Mouse (Mus musculus) megakaryocyte progenitor cell, adult 5-6 weeks (primary cell): ENCODE measurements around the gene Iah1. TPM values are rescaled to one million over a fixed set of nuclear protein-coding genes. Genes with fewer than 3 reads are reported as not detected.

Experiments used
- ATAC-seq: replicated peaks from 2 replicates; pipeline ENCODE4 v1.8.0; 2016; ENCODE audit warnings: mild to moderate bottlenecking, moderate TSS enrichment, inconsistent platforms; ENCODE audit not compliant: poor library complexity
- total RNA-seq, 2 experiments: library from RNA; stranded (forward) in 1 of 2; stranded (reverse) in 1 of 2; fragments of 157-497, 149-512 nt in 1 of 2; fragments of 200-1000 nt in 1 of 2; gene quantifications; 2 replicates each; pipeline versions ENCODE4 v1.2.3 to v1.2.4; 2015 to 2017

Iah1 gene
- total RNA-seq, 2 experiments from 2014 or later: 36.3 to 37.2 TPM

- ATAC-seq: 0 out of 2 replicates have a peak, but pooled peaks have one; percentile 10
Measured at GRCm38 (mm10) chr12:21364624-21365435, 48.6 kb downstream of the Iah1 start.

GRCm38 (mm10) chr12:21368376-21369086 lies 52.3 kb downstream of the Iah1 start:
- ATAC-seq: no peak

GRCm38 (mm10) chr12:21369087-21369410 lies 52.9 kb downstream of the Iah1 start:
- peak; percentile 38 for ATAC-seq

DNA sequence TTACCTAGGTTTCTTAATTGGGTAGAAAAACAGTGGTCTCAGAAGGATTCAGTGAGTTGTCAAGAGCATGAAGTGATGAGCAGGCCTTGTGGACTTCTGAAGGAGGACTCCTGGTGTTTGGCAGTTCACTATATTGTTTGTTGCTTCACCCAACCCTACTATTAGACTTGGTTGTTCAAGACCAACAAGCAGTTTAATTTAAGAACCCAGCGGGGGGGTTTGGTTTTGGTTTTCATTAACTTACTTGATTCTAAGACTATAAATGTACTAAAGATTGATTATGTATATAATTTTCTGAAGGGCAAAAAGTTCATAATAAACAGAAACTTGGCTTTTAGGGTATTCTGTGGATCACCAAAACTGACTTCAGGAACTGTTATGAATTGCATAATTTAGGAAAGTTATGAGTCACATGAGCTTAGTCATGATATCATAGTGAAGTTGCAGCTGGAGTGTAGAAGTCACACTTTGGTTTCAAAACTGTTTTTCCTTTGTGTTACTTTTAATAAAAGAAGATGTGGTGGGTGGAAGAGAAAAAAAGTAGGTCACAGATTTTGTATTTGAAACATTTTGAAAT lies 53.9 kb downstream of the Iah1 start:
- no peak for ATAC-seq

DNA sequence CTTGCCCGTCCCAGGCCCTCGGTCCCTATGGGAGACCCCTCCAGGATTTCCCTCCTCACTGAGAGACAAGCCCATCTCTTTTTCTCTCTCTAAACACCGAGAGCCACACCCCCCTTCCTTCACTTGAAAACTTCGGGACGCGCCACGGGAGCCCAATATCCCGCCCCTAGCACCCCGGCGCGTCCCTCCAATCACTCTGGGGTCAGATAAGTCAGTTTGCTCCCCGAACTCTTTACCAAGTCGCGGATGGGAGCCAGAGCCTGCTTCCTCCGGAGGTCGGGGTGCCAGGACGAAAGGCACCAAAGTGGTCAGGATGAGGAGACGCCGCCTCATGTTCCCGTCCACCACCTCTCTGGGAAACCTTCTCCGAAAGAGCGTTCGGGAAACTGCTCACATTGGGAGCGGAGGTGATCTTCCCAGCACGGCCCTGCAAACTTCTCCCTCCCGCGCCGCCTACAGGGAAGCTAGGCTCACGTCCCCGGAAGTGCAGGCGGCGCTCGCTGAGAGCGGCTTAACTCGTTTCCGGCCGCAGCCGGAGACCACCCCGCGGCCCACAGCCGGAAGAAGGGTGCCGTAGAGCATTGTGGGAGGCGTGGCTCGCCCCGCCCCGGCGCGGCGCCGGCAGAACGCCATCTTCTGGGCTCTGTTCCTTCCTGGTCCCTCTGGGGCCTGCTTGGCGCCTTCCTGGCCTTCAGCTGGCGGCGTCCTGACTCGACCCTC lies 57.1 kb downstream of the Iah1 start, which contains the start of gene Adam17:
Gene Adam17 (minus strand): TSS at position 533 of the 720 bp plus-strand sequence.
- ATAC-seq: peak; percentile 81

Other genes starting within 250 kb of the Iah1 start
- gene Cpsf3, start 31.0 kb upstream of the Iah1 start, total RNA-seq (2015): 138 and 156 TPM in 2 replicates
- 94.2 and 109 TPM in 2 replicates for gene Cpsf3, start 31.0 kb upstream of the Iah1 start, total RNA-seq (2017)
- 36.5 and 40.6 TPM in 2 replicates for gene Itgb1bp1, start 30.1 kb upstream of the Iah1 start, total RNA-seq (2015)
- gene Itgb1bp1, start 30.1 kb upstream of the Iah1 start, total RNA-seq (2017): 28.4 and 32.2 TPM in 2 replicates
- gene Adam17, start 57.2 kb downstream of the Iah1 start, total RNA-seq (2015): 38.1 and 39.0 TPM in 2 replicates
- gene Adam17, start 57.2 kb downstream of the Iah1 start, total RNA-seq (2017): 48.1 and 53.6 TPM in 2 replicates
- 333 and 362 TPM in 2 replicates for gene Ywhaq, start 101.2 kb downstream of the Iah1 start, total RNA-seq (2015)
- 169 and 171 TPM in 2 replicates for gene Ywhaq, start 101.2 kb downstream of the Iah1 start, total RNA-seq (2017)